Mouse (Mus musculus) testis, adult 10 weeks (tissue): ENCODE measurements around the gene Polq. TPM values are rescaled to one million over a fixed set of nuclear protein-coding genes. Genes with fewer than 3 reads are reported as not detected.

Source experiments
- polyA plus RNA-seq: library from polyadenylated mRNA; stranded (reverse); fragments of 350-450 nt; fragmentation: Illumina TruSeq; extraction: RNeasy Lipid Tissue Mini Kit (QIAGEN cat#74804); gene quantifications from one replicate; pipeline ENCODE4 v1.2.3, GENCODE M21; 2014; ENCODE audit warnings: low read depth, low replicate concordance

Gene Polq
- 17.0 TPM for polyA plus RNA-seq

GRCm38 (mm10) chr16:37011061-37011921 lies at the start of gene Polq:
Gene Polq, plus strand, starts transcription at chr16:37011786.

DNA sequence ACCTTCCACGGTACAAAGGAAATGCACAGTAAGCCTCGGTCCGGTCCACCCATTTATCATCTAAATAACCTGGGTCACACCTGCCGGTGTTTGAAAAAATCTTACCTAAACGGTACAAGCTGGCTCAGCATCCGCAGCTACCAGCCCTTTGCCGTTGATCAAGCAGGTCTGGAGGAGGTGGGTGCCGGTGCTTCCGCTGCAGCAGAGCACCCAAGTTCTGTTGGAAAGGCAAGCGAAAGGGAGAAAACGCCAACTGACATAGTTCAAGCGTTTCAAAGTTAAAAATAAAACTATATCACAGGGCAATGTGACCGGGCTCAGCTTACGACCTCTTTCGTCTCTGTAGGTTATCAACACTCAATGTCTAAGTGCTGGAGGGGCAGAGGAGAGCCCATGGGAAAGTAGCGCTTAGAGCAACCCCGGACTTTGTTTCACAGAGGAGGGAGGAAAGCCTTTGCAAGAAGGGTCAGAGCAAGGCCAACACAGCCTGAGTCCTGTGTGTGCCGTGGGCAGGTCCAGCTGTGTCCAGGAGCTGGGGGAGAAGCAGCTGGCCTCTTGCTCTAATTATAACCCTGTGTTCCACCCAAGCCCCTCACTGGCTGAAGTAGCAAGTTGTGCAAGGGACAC lies 21.5 kb upstream of the Polq start, which contains the start of gene Fbxo40:
Gene Fbxo40 (minus strand): TSS at position 469 of the 627 bp plus-strand sequence.

Other genes starting within 250 kb of the Polq start
- 1.7 TPM for gene Slc15a2, start 226.8 kb upstream of the Polq start, polyA plus RNA-seq
- gene Iqcb1, start 183.4 kb upstream of the Polq start, polyA plus RNA-seq = 180 TPM
- 11.9 TPM for gene Eaf2, start 136.8 kb upstream of the Polq start, polyA plus RNA-seq
- gene Golgb1, start 136.6 kb upstream of the Polq start, polyA plus RNA-seq = 34.8 TPM
- 0.45 TPM for gene Hcls1, start 76.8 kb upstream of the Polq start, polyA plus RNA-seq
- gene Fbxo40, start 21.3 kb upstream of the Polq start, polyA plus RNA-seq = 0.32 TPM